Mouse (Mus musculus) lung, postnatal 0 days (tissue): ENCODE data around the gene Krtap5-4. TPM values are rescaled to one million over a fixed set of nuclear protein-coding genes. Genes with fewer than 3 reads are reported as not detected.
A peak's percentile ranks its signal among the peaks of the same experiment; 100 is the strongest.
"Not testable (repeated sequence)": the region's sequence is repeated elsewhere in the genome, so short reads cannot be mapped to it uniquely, and the experiment has no call there.

ENCODE experiments used
- ATAC-seq: fragments of 200-750 bp; cut with Nextera tagmentation; 2 replicates; pipeline ENCODE4 v1.8.0; 2017; ENCODE audit warnings: moderate library complexity
- DNase-seq: peaks from one replicate; pipeline ENCODE4 v3.0.0-alpha.2; 2016; ENCODE audit warnings: low spot score
- H3K27ac ChIP-seq: fragments of 300-500 bp; sonication (generic); 2 replicates; pipeline ENCODE4 v1.5.1; 2014; ENCODE audit warnings: antibody characterized with exemption, mild to moderate bottlenecking, low read length, mixed read lengths
- H3K27me3 ChIP-seq: fragments of 300-500 bp; sonication (generic); replicated peaks from 2 replicates; pipeline ENCODE4 v1.6.1; 2014; ENCODE audit warnings: low read length, mixed read lengths; ENCODE audit not compliant: insufficient read depth
- H3K36me3 ChIP-seq: fragments of 300-500 bp; sonication (generic); 2 replicates; pipeline ENCODE4 v1.6.1; 2014; ENCODE audit warnings: low read length, mixed read lengths; ENCODE audit not compliant: insufficient read depth
- H3K4me1 ChIP-seq: fragments of 300-500 bp; sonication (generic); 2 replicates; pipeline ENCODE4 v1.6.1; 2014; ENCODE audit warnings: antibody characterized with exemption, low read depth, low read length, mixed read lengths; ENCODE audit not compliant: insufficient read depth
- H3K4me2 ChIP-seq: fragments of 300-500 bp; sonication (generic); replicated peaks from 2 replicates; pipeline ENCODE4 v1.6.1; 2014; ENCODE audit warnings: low read depth, mild to moderate bottlenecking, low read length, moderate library complexity, mixed read lengths
- H3K4me3 ChIP-seq: fragments of 300-500 bp; sonication (generic); 2 replicates; pipeline ENCODE4 v1.5.1; 2014; ENCODE audit warnings: low read depth, low read length
- H3K9ac ChIP-seq: fragments of 300-500 bp; sonication (generic); replicated peaks from 2 replicates; pipeline ENCODE4 v1.6.1; 2014; ENCODE audit warnings: low read depth, mild to moderate bottlenecking
- H3K9me3 ChIP-seq: fragments of 300-500 bp; sonication (generic); 2 replicates; pipeline ENCODE4 v1.6.1; 2016; ENCODE audit warnings: low read length, mixed read lengths
- CTCF ChIP-seq: IDR thresholded peaks from 2 replicates; pipeline ENCODE4 v1.5.1; 2016; ENCODE audit warnings: antibody characterized with exemption, mild to moderate bottlenecking
- EP300 ChIP-seq: IDR thresholded peaks from 2 replicates; pipeline ENCODE4 v1.6.1; 2016; ENCODE audit warnings: antibody characterized with exemption, mild to moderate bottlenecking, control low read depth
- WGBS: fragments of 180-500 bp; shearing (Covaris S2); extraction: QIAGEN DNeasy Blood & Tissue Kit; methylation state at CpG from one replicate; pipeline ENCODE4 v1.1.7; 2014; 5-methylcytosine and 5-hydroxymethylcytosine counted together
- polyA plus RNA-seq: library from polyadenylated mRNA; unstranded; fragments of >200 nt; fragmentation: Nextera tagmentation; extraction: Ambion mirVana; gene quantifications from 2 replicates; pipeline ENCODE4 v1.2.1, GENCODE M21; 2015

Krtap5-4 gene
- polyA plus RNA-seq, 1 experiment from 2014 or later: not detected

- no peaks in the 10 kb centered on the region for H3K4me1 ChIP-seq
- no peak for DNase-seq
- H3K36me3 ChIP-seq: no peaks in the 10 kb centered on the region
- 51% methylated on average over 5 of the region's 5 CpGs for WGBS
- H3K9me3 ChIP-seq: no peaks in the 10 kb centered on the region
- ATAC-seq: no peak
- no peak for TF ChIP-seq EP300
- TF ChIP-seq CTCF: no peak
- no peak overlapping the region for H3K4me3 ChIP-seq
- no peak overlapping the region for H3K27ac ChIP-seq
- no peak overlapping the region for H3K9ac ChIP-seq
- H3K4me2 ChIP-seq: no peak overlapping the region
- H3K27me3 ChIP-seq: no peaks in the 10 kb centered on the region
These were observed 11.4 kb downstream of the Krtap5-4 start for GRCm38 (mm10) chr7:142314600-142315285.

- ATAC-seq: no peak
These were observed 13.2 kb downstream of the Krtap5-4 start for GRCm38 (mm10) chr7:142316558-142316957.

DNA sequence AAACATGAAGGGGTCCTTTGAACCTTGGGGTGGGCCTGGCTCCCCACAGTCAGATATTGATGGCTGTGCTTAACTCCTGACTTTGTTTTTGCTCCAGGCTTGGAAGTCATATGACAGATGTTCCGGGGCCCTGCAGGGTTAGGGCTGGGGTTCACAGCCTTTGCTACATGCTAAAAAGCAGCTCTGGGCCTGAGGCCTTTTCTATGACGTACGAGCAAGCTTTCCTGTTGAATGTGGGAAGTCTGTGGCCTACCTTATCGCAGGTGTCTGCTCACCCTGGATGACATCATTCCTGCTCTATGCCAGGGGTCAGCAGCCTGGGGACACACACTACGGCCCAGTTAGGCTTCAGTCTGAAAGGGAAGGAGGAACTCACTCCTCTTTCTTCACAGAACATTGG is 13.9 kb downstream of the Krtap5-4 start:
- Histone ChIP-seq H3K9ac (no peak overlapping the region), H3K4me2 (no peak overlapping the region), H3K27me3 (no peaks in the 10 kb centered on the region), H3K9me3 (no peaks in the 10 kb centered on the region), H3K4me1 (no peaks in the 10 kb centered on the region), H3K27ac (no peak overlapping the region), H3K4me3 (no peak overlapping the region), H3K36me3 (no peaks in the 10 kb centered on the region)
- no peak for DNase-seq
- ATAC-seq: no peak
- TF ChIP-seq EP300 (no peak), CTCF (no peak)
- WGBS: 68% methylated on average over 5 of the region's 5 CpGs

More at GRCm38 (mm10) chr7:142316558-142316957, 13.2 kb downstream of the Krtap5-4 start:
- H3K27ac ChIP-seq: no peak overlapping the region
- no peak for TF ChIP-seq EP300
- TF ChIP-seq CTCF: peak; percentile 87
- H3K4me3 ChIP-seq: no peak overlapping the region
- no peak overlapping the region for H3K9ac ChIP-seq
- H3K27me3 ChIP-seq: no peaks in the 10 kb centered on the region
- peak; percentile 56 for DNase-seq
- no peaks in the 10 kb centered on the region for H3K4me1 ChIP-seq
- H3K9me3 ChIP-seq: no peaks in the 10 kb centered on the region
- H3K36me3 ChIP-seq: no peaks in the 10 kb centered on the region
- no peak overlapping the region for H3K4me2 ChIP-seq
- WGBS: 30% methylated on average over 6 of the region's 6 CpGs

GRCm38 (mm10) chr7:142319124-142319523 is 15.8 kb downstream of the Krtap5-4 start:
- H3K27me3 ChIP-seq: no peaks in the 10 kb centered on the region
- H3K4me1 ChIP-seq: no peaks in the 10 kb centered on the region
- ATAC-seq: no peak
- no peak overlapping the region for H3K4me3 ChIP-seq
- no peaks in the 10 kb centered on the region for H3K9me3 ChIP-seq
- no peak for TF ChIP-seq EP300
- no peak for TF ChIP-seq CTCF
- no peak overlapping the region for H3K9ac ChIP-seq
- no peak overlapping the region for H3K27ac ChIP-seq
- 91% methylated on average over 11 of the region's 11 CpGs for WGBS
- DNase-seq: no peak
- no peaks in the 10 kb centered on the region for H3K36me3 ChIP-seq
- H3K4me2 ChIP-seq: no peak overlapping the region

GRCm38 (mm10) chr7:142320906-142321305 is 17.6 kb downstream of the Krtap5-4 start:
- WGBS: 26% methylated on average over 2 of the region's 2 CpGs

DNA sequence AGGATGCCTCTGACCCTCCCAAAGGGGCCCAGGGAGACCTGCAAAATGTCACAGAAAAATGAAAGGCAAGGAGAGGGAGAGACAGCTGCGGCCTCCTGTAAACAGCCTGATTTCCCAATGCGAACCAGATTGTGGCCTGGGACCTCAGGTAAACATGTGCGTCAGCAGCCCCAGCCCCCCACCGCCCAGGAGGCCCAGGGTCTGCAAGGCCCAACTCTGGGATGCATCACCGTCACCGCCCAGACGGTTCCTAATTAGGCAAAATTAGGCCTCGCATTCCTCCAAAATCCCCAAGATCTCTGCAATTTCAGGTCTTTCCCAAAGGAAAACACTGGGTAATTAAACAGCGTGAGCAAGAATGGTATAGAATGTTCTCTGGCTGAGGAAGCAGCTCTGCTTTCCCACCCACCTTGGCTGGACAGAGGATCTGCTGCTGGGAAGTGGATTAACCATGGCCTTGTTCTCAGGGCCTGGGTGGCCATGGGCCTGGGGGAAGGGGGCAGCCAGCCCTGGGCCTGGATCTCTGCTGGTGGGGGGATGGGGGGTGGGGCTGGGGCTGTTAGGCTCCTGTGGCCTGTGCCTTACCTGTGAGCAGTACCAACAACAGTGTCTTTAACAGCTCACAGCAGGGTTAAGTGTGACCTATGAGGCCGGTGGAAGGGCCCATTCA is 18.4 kb downstream of the Krtap5-4 start:
- H3K27me3 ChIP-seq, H3K4me2 ChIP-seq, H3K4me3 ChIP-seq, H3K4me1 ChIP-seq, ATAC-seq, DNase-seq, H3K9me3 ChIP-seq, H3K36me3 ChIP-seq, H3K9ac ChIP-seq, H3K27ac ChIP-seq: not testable (repeated sequence)
- 65% methylated on average over 3 of the region's 10 CpGs for WGBS

More at GRCm38 (mm10) chr7:142320906-142321305, 17.6 kb downstream of the Krtap5-4 start:
- no peak overlapping the region for H3K27ac ChIP-seq
- DNase-seq (no peak), ATAC-seq (no peak)
- H3K9ac ChIP-seq: no peak overlapping the region
- H3K9me3 ChIP-seq: no peaks in the 10 kb centered on the region
- H3K4me2 ChIP-seq: no peak overlapping the region
- H3K36me3 ChIP-seq: no peaks in the 10 kb centered on the region
- no peaks in the 10 kb centered on the region for H3K27me3 ChIP-seq
- no peak overlapping the region for H3K4me3 ChIP-seq
- no peaks in the 10 kb centered on the region for H3K4me1 ChIP-seq
- no peak for TF ChIP-seq CTCF
- TF ChIP-seq EP300: no peak
